Mouse (Mus musculus) megakaryocyte, adult 5-6 weeks (primary cell): ENCODE measurements around the gene Lipo4. TPM values are rescaled to one million over a fixed set of nuclear protein-coding genes. Genes with fewer than 3 reads are reported as not detected.
"Not testable (repeated sequence)": the region's sequence is repeated elsewhere in the genome, so short reads cannot be mapped to it uniquely, and the experiment has no call there.

Source experiments
- ATAC-seq: 2 replicates; pipeline ENCODE4 v1.8.0; 2016; ENCODE audit warnings: mild to moderate bottlenecking, inconsistent platforms; ENCODE audit not compliant: poor library complexity, severe bottlenecking
- total RNA-seq, 2 experiments: library from RNA; stranded (forward) in 1 of 2; stranded (reverse) in 1 of 2; fragments of 153-499, 151-499 nt in 1 of 2; fragments of 221-1000, 200-1000 nt in 1 of 2; gene quantifications; 2 replicates each; pipeline versions ENCODE4 v1.2.3 to v1.2.4; 2015 to 2017

Gene Lipo4
- total RNA-seq (2015) (not detected in 2 replicates), total RNA-seq (2017) (not detected in 2 replicates)

- no peak for ATAC-seq
Observed at GRCm38 (mm10) chr19:33517680-33518079, at the start of gene Lipo4. TSS of gene Lipo4 (minus strand) at chr19:33517780.

GRCm38 (mm10) chr19:33456426-33456825, 61.2 kb downstream of the Lipo4 start:
- ATAC-seq = not testable (repeated sequence)

GRCm38 (mm10) chr19:33453725-33454124, 63.9 kb downstream of the Lipo4 start:
- no peak for ATAC-seq

Other genes with a start within 250 kb of the Lipo4 start
- 1.2 and 2.8 TPM in 2 replicates for gene Rnls, start 125.5 kb downstream of the Lipo4 start, total RNA-seq (2015)
- gene Rnls, start 125.5 kb downstream of the Lipo4 start, total RNA-seq (2017) = 1.8 and 3.5 TPM in 2 replicates
- not detected in 2 replicates for gene Gm8978, start 107.5 kb upstream of the Lipo4 start, total RNA-seq (2015)
- not detected in 2 replicates for gene Gm8978, start 107.5 kb upstream of the Lipo4 start, total RNA-seq (2017)
- not detected in 2 replicates for gene Lipo2, start 233.6 kb upstream of the Lipo4 start, total RNA-seq (2015)
- 0.53 TPM in 1 of 2 replicates, not detected in the other for gene Lipo2, start 233.6 kb upstream of the Lipo4 start, total RNA-seq (2017)
- gene Lipo3, start 244.2 kb upstream of the Lipo4 start, total RNA-seq (2015) = 16.5 and 22.5 TPM in 2 replicates
- gene Lipo3, start 244.2 kb upstream of the Lipo4 start, total RNA-seq (2017) = 10.0 and 13.6 TPM in 2 replicates